Mouse (Mus musculus) thymus, postnatal 36 days (tissue): ENCODE measurements at regions not wholly inside any gene's neighbourhood (a gene's known extent, or its start where the extent isn't known, plus 50 kb on each side); places are given as distances from the start of the nearest gene placed in this dataset.

Experiments used
- DNase-seq, 2 experiments: peaks; one replicate each; pipeline ENCODE4 v3.0.0; 2022; ENCODE audit warnings: mixed read lengths in 2 of 2

DNA sequence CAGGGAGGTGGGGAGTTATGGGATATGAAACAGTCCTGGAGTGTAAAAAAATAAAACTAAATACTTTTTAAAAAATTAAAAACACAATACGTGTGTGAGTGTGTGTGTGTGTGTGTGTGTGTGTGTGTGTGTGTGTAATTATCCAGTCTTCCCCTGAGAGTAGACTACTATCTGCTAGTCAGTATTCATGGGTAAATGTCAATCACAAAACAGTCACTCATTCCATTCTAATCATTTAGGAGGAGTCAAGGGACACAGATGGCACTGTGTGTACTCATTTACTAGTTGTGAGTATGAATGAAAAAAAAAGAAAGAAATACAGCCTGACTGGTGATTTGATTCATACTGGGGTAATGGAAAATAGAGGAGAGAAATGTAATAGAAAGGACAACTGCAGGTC is 226.5 kb downstream of the Mpdz start:
- no peak for DNase-seq

DNA sequence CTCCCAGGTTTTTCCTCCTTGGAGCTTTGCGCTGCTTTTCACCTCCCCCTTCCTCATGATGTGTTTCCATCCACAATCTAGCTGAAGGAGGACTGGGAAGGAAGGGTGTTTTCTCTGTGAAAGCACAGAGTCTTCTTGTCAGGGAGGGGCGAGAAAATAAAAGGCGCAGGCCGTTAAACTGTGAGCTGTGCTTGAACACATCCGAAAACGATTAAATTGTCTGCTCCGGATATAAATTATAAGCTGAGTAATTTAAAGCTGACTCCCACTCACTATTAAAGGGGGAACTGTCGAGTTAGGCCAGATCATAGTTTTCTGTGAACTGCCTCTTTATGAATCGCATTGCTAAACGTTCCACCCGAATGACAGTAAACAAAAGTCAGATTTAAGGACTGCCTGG is 224.6 kb downstream of the Mpdz start:
- DNase-seq: no peak

DNA sequence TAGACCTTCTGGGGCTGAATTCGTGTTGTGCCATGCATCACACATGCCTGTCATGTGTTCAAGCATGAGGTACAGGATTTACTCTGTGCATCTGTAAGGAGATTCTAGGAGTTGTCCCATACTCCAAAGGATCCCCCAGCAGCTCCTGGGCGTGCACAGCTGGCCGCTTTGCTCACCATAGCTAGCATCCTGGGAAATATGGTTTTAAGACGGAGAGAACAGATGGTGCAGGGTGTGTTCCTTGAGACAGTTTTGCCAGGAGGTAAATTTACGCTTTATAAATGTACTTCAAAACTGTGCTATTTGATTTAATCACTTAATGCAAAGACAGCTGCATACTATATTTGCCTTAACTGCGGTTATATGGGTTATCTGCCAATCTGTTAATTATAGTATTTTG is 220.6 kb downstream of the Mpdz start:
- DNase-seq: no peak

DNA sequence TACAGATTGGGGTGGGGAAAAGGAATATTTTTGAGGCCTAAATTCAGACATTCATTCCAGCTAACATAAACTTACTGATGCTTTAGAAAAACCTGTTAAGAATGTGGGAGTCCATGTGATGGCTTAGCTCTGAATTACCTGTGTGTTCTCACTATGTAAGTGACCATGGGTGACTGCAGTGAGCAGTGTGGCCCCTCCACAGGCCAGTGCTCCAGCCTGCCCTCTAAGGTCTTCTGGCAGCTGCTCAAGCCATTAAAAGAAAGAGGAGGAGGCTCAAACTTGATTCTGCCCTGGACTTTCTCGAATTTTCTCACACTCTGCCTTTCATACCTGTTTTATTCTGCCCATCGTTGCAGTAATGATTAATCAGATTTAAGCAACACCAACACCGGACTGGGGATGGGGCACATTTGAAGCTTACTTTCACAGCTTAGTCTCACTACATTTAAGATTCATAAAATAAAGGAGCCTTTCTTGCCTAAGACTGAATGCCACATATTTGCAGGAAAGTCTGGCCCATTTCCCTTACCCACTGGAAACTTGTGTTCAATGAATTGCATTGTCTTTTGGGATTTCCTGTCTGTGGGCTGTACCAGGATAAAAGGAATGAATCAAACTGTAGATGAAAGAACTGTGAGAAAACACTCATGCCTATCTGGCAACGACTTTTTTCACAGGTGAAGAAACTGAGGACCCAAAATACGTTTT is 220.0 kb downstream of the Mpdz start:
- no peak for DNase-seq
